Mouse (Mus musculus): ENCODE measurements at regions not wholly inside any gene's neighbourhood (a gene's known extent, or its start where the extent isn't known, plus 50 kb on each side); places are given as distances from the start of the nearest gene placed in this dataset.

DNA sequence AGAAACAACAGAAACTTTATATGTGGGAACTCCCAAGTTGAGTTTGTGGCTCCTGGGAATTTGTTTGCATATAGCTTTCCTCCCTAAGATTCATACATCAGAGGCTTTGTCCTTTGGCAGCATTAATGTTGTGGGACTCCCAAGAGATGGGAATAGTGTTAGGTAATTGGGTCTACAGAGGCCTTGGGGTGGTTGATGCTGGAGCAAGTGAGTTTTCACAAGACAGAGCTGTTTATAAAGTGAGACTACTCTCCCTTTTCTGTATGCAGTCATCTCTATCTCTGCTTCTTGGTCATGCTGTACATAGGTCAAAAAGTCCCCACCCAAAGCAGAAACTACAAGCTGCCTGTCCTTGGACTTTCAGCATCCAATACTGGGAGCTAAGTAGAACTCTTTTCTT lies 59.4 kb upstream of the Igbp1b start:
- no peak for DNase-seq (ENCODE audit: extremely low spot score in 1 of 2, low spot score in 1 of 2)
